Mouse (Mus musculus) thymus, adult 2 months (tissue): ENCODE measurements around the gene Gm48552. TPM values are rescaled to one million over a fixed set of nuclear protein-coding genes. Genes with fewer than 3 reads are reported as not detected.

Experiments used
- DNase-seq: peaks from one replicate; pipeline ENCODE4 v3.0.0; 2021
- H3K27ac ChIP-seq: fragments of 200-500 bp; 2 replicates; pipeline ENCODE4 v1.5.1; 2012; ENCODE audit warnings: low read length, control low read depth; ENCODE audit not compliant: control insufficient read depth, insufficient read depth
- H3K27me3 ChIP-seq: fragments of 200-500 bp; 2 replicates; pipeline ENCODE4 v1.6.1; 2012; ENCODE audit warnings: mild to moderate bottlenecking, low read length, moderate library complexity, mixed read lengths; ENCODE audit not compliant: control insufficient read depth, insufficient read depth
- H3K36me3 ChIP-seq: fragments of 200-500 bp; 2 replicates; pipeline ENCODE4 v1.6.1; 2012; ENCODE audit warnings: mild to moderate bottlenecking, low read length, moderate library complexity; ENCODE audit not compliant: control insufficient read depth, insufficient read depth
- H3K4me1 ChIP-seq: fragments of 200-500 bp; replicated peaks from 2 replicates; pipeline ENCODE4 v1.6.1; 2012; ENCODE audit warnings: low read length; ENCODE audit not compliant: control insufficient read depth, insufficient read depth
- H3K4me3 ChIP-seq: fragments of 200-500 bp; 2 replicates; pipeline ENCODE4 v1.5.1; 2012; ENCODE audit warnings: mild to moderate bottlenecking, low read length, control low read depth, moderate library complexity; ENCODE audit not compliant: control insufficient read depth, insufficient read depth
- CTCF ChIP-seq: fragments of 200-500 bp; IDR thresholded peaks from 2 replicates; pipeline ENCODE4 v1.5.1; 2012; ENCODE audit warnings: mild to moderate bottlenecking, control low read depth, low read length, moderate library complexity, borderline replicate concordance; ENCODE audit not compliant: control insufficient read depth, poor library complexity, insufficient read depth; ENCODE audit errors: extremely low read depth
- POLR2A ChIP-seq: fragments of 200-500 bp; IDR thresholded peaks from 2 replicates; pipeline ENCODE4 v1.6.1; 2012; ENCODE audit warnings: mild to moderate bottlenecking, low read length, control low read depth, moderate library complexity; ENCODE audit not compliant: control insufficient read depth, poor library complexity, insufficient read depth; ENCODE audit errors: extremely low read depth
- WGBS: fragments of 180-500 bp; shearing (Covaris S2); methylation state at CpG from one replicate; pipeline ENCODE4 v1.1.7; 2018; 5-methylcytosine and 5-hydroxymethylcytosine counted together
- polyA plus RNA-seq: library from polyadenylated mRNA; depleted of rRNA; stranded (reverse); fragments of >200 nt; gene quantifications from 2 replicates; pipeline ENCODE4 v1.2.3, GENCODE M21; 2012

The Gm48552 gene
- polyA plus RNA-seq, 1 experiment: 8.4 TPM

DNA sequence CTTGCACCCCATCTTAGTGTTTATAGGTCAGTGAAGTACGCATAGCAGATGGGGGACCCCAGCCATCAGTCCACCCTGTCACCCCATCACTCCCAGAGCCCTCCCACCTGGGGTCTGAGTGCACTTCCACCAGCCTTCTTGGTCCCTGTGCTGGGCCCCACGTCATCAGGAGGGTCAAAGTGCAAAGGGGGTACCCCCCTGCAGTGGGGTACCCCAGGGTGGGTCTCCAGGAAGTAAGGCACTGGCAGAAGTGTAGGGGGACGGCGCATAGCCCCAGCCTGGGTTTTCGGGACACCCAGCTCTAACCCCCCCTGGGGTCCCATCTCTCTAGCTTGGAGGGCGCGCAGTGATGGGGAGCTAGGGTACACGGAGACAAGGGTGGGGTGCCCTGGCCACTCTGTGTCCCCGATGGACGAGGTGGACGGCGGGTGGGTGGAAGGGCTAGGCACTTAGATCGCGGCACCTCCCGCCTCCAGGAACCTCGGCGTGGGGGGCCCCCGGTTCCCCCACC is 11.0 kb downstream of the Gm48552 start:
- no peak for DNase-seq
- TF ChIP-seq CTCF: no peak
- TF ChIP-seq POLR2A: no peak
- 98% methylated on average over 18 of the region's 18 CpGs for WGBS
- Histone ChIP-seq H3K27ac (no peak overlapping the region), H3K27me3 (no peaks in the 10 kb centered on the region), H3K4me3 (no peak overlapping the region), H3K36me3 (no peaks in the 10 kb centered on the region), H3K4me1 (peaks cover 13% of the 10 kb centered on the region)

DNA sequence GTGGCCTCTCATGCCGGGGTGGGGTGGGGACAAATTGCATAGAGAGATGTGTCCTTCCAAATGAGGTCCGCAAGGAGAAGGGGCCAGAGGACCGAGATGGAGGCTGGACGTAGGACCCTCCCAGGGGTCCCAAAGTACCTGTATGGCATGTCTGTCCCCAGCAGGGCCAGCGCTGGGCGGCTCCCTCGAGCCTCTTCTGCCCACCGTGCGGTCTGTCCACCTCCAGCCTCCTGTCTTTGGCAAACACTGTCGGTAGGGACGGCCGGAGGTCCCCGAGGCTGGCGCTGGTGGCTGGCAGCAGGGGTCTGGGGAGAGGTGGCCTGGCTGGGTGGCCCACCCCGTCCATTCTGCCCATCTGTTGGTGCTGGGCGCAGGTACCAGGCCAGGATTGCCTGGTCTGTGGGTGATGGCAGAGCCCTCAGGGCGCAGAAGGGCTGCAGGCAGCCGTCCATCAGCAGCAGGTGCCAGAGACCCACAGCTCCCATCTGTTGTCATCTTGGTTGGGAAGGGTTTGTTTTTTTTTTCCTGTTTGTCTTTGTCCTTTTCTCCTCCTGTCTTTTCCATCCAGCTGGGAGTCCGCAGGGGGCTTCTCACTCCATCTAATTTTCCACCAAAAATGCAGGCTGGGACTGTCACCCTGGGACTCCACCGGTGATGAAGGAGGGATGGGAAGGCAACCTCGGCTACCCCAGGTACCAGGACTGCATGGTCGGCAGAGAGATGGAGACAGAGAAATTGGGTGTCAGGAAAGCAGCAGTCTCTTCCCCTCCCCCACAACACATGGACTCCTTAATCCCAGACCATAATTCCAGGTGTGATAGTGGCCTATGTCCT is 11.8 kb downstream of the Gm48552 start:
- WGBS: 94% methylated on average over 22 of the region's 22 CpGs

DNA sequence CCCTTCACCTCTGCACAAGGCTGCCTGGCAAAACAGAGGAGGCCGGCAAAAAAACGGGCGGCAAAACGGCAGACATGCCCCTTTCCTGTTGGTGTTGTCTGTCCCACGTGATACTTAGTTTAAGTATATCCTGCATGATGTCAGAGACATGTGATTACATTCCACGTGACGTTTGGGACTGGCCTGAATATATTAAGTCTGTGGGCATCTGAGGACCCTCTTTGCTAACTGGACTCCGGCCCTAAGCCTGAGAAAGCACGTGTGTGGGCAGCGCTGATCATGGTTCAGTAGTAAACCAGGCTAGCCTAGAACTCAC is 12.4 kb downstream of the Gm48552 start:
- DNase-seq: no peak
- Histone ChIP-seq H3K4me1 (peaks cover 17% of the 10 kb centered on the region), H3K27me3 (no peaks in the 10 kb centered on the region), H3K27ac (no peak overlapping the region), H3K4me3 (no peak overlapping the region), H3K36me3 (no peaks in the 10 kb centered on the region)
- 92% methylated on average over 10 of the region's 10 CpGs for WGBS
- no peak for TF ChIP-seq POLR2A

More for the DNA sequence above, 11.8 kb downstream of the Gm48552 start:
- no peak overlapping the region for H3K4me3 ChIP-seq
- H3K27ac ChIP-seq: no peak overlapping the region
- H3K4me1 ChIP-seq: peaks cover 16% of the 10 kb centered on the region
- no peaks in the 10 kb centered on the region for H3K27me3 ChIP-seq
- DNase-seq: no peak
- TF ChIP-seq CTCF: no peak
- no peak for TF ChIP-seq POLR2A
- no peaks in the 10 kb centered on the region for H3K36me3 ChIP-seq

DNA sequence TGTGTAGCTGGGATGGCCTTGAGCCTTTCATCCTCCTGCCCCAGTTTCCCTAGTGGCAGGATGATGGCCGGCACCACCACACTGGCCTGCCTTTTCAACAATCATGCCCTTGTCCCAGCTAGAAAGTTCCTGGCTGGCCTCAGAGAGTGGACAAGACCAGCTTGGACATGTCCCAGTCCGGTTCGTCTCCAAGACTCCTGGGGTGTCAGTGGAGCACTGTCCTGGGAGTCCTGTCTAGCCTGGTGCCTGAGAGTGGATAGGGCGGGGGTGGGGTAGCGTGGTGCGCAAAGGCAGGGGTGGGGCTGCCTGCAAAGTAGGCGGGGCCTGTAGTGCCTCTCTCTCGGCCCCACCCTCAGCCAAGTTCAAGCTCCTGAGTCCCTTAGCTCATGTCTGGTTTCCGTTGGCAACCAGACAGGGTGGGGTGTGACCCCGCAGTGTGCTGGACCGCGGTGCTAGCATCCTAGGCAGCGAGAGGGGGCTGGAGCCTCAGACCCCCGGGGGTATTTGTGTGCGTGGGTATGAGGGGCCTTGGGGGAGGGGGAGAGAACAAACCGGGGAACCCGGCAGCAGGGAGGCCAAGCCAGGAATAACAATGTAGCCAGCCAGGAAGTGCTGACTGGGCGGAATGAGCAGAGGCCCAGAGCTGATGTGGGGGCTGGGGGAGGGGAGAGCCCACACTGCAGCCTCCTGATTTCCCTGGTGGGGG is 12.9 kb downstream of the Gm48552 start:
- WGBS: 77% methylated on average over 18 of the region's 18 CpGs
- H3K36me3 ChIP-seq: no peaks in the 10 kb centered on the region
- H3K4me3 ChIP-seq: no peak overlapping the region
- no peaks in the 10 kb centered on the region for H3K27me3 ChIP-seq
- no peak overlapping the region for H3K27ac ChIP-seq
- H3K4me1 ChIP-seq: peaks cover 12% of the 10 kb centered on the region
- TF ChIP-seq POLR2A (no peak), CTCF (no peak)
- no peak for DNase-seq

DNA sequence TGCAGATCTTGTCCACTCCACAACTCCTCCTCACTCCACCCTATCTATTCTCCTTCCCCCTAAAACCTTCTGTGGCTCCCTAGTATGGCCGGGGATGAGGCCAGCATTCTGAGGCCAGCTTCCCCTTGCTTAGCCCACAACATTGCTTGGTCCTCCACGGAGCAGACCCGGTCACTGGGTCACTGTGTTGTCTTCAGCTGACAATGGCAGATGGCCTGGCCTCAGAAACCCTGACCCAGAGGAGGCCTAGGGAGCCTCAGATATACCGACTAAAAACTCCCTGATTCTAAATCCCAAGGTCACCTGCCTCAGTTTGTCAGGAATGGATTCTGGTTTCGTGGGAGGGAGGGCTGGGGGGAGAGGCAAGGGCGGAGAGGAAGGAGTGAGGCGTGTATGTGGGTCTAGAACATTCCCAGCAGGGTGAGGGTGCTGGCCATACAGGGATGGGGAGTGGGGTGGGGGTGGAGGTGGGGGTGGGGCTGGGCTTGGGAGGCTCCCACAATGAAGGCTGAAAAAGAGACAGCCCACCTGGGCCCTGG is 13.5 kb downstream of the Gm48552 start:
- Histone ChIP-seq H3K4me1 (peaks cover 7% of the 10 kb centered on the region), H3K27ac (no peak overlapping the region), H3K27me3 (no peaks in the 10 kb centered on the region), H3K36me3 (no peaks in the 10 kb centered on the region), H3K4me3 (no peak overlapping the region)
- no peak for DNase-seq
- 93% methylated on average over 7 of the region's 7 CpGs for WGBS
- TF ChIP-seq POLR2A (no peak), CTCF (no peak)

DNA sequence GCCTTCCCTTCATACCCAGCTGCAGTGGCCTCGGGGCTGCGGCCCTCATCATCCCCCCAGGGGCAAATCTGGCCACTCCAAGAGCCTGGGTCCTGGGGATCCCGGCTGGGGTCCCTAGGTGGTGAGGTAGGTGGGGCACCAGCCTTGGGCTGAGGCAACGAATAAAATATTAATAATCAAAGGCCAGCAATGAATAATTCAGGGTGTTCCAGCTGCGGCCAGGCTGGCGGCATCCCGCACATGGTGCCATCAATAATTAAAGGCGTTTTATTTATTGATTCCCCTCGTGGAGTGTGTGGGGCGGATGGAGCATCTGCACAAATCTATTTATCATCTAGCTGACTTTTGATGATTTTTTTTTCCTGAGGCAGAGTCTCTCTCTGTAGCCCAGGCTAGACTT is 14.7 kb downstream of the Gm48552 start:
- no peak for DNase-seq
- WGBS: 97% methylated on average over 10 of the region's 10 CpGs
- Histone ChIP-seq H3K4me1 (peaks cover 7% of the 10 kb centered on the region; the same call in 1 of the 2 replicates), H3K27me3 (no peaks in the 10 kb centered on the region), H3K4me3 (no peak overlapping the region), H3K36me3 (no peaks in the 10 kb centered on the region), H3K27ac (no peak overlapping the region)
- TF ChIP-seq CTCF (no peak), POLR2A (no peak)

DNA sequence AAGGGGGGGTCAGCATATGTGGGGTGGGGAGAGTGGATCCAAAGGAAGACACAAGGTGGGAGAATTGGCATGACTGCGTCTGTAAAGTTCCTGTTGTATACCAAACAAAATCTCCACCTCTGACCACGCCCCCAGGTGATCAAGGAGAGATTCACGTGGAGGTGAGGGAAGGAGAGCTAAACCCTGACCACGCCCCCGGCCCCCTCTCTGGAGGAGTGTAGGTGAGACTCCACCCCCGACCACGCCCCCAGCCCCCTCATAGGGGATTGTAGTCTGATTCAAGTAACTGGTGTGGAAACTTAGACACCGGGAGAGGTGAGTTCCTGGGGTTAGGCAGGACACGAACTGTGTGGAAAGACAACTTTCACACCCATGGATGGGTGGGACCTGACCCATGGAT is 15.3 kb downstream of the Gm48552 start:
- 85% methylated on average over 9 of the region's 9 CpGs for WGBS
- Histone ChIP-seq H3K4me1 (peaks cover 9% of the 10 kb centered on the region), H3K27me3 (no peaks in the 10 kb centered on the region), H3K27ac (no peak overlapping the region), H3K4me3 (no peak overlapping the region), H3K36me3 (no peaks in the 10 kb centered on the region)
- no peak for TF ChIP-seq POLR2A
- no peak for TF ChIP-seq CTCF
- DNase-seq: no peak
